Mouse (Mus musculus): Measurements from ENCODE around the gene Tenm2. TPM values are rescaled to one million over a fixed set of nuclear protein-coding genes. Genes with fewer than 3 reads are reported as not detected.

The Tenm2 gene
- total and polyA plus RNA-seq, 2 experiments from 2014 or later, result 41.8 to 91.3 TPM

- no peak overlapping the region for H3K4me2 ChIP-seq (ENCODE audit: low read depth)
- no peak for DNase-seq
- H3K27me3 ChIP-seq (ENCODE audit: insufficient read depth, low read length), result no peaks in the 10 kb centered on the region
- H3K4me3 ChIP-seq (ENCODE audit: low read depth, low read length), result no peak overlapping the region
- no peak overlapping the region for H3K27ac ChIP-seq (ENCODE audit: low read depth, low read length)
- ATAC-seq, result no peak
- H3K9ac ChIP-seq, result no peak overlapping the region
- no peaks in the 10 kb centered on the region for H3K4me1 ChIP-seq (ENCODE audit: insufficient read depth)
- H3K9me3 ChIP-seq (ENCODE audit: low read length), result no peaks in the 10 kb centered on the region
- TF ChIP-seq CTCF (IDR thresholded peaks at IDR 0.05; ENCODE audit: low read depth), result no peak
- WGBS, result 15% methylated on average over 1 of the region's 1 CpGs
- no peaks in the 10 kb centered on the region for H3K36me3 ChIP-seq (ENCODE audit: insufficient read depth)
Observed at GRCm38 (mm10) chr11:36592471-36592870, 643.3 kb downstream of the Tenm2 start.

GRCm38 (mm10) chr11:36566146-36566545 is 669.6 kb downstream of the Tenm2 start:
- ATAC-seq, result peak; percentile 71
- TF ChIP-seq CTCF (IDR thresholded peaks at IDR 0.05; ENCODE audit: low read depth), result no peak
- Histone ChIP-seq H3K4me3 (ENCODE audit: low read depth, low read length) (no peak overlapping the region), H3K36me3 (ENCODE audit: insufficient read depth) (no peaks in the 10 kb centered on the region), H3K27me3 (ENCODE audit: insufficient read depth, low read length) (no peaks in the 10 kb centered on the region), H3K27ac (ENCODE audit: low read depth, low read length) (no peak overlapping the region), H3K9me3 (ENCODE audit: low read length) (no peaks in the 10 kb centered on the region), H3K9ac (no peak overlapping the region), H3K4me2 (ENCODE audit: low read depth) (no peak overlapping the region), H3K4me1 (ENCODE audit: insufficient read depth) (no peaks in the 10 kb centered on the region)
- 35% methylated on average over 2 of the region's 2 CpGs for WGBS
- peak; percentile 62 for DNase-seq

GRCm38 (mm10) chr11:36562851-36563250 is 672.9 kb downstream of the Tenm2 start:
- H3K4me3 ChIP-seq (ENCODE audit: low read depth, low read length), result no peak overlapping the region
- no peak for DNase-seq
- H3K4me2 ChIP-seq (ENCODE audit: low read depth), result no peak overlapping the region
- no peak for ATAC-seq
- no peak for TF ChIP-seq CTCF (IDR thresholded peaks at IDR 0.05; ENCODE audit: low read depth)
- H3K9ac ChIP-seq, result no peak overlapping the region
- WGBS, result 66% methylated on average over 3 of the region's 3 CpGs
- H3K36me3 ChIP-seq (ENCODE audit: insufficient read depth), result no peaks in the 10 kb centered on the region
- no peak overlapping the region for H3K27ac ChIP-seq (ENCODE audit: low read depth, low read length)
- no peaks in the 10 kb centered on the region for H3K4me1 ChIP-seq (ENCODE audit: insufficient read depth)
- no peaks in the 10 kb centered on the region for H3K9me3 ChIP-seq (ENCODE audit: low read length)
- H3K27me3 ChIP-seq (ENCODE audit: insufficient read depth, low read length), result no peaks in the 10 kb centered on the region

DNA sequence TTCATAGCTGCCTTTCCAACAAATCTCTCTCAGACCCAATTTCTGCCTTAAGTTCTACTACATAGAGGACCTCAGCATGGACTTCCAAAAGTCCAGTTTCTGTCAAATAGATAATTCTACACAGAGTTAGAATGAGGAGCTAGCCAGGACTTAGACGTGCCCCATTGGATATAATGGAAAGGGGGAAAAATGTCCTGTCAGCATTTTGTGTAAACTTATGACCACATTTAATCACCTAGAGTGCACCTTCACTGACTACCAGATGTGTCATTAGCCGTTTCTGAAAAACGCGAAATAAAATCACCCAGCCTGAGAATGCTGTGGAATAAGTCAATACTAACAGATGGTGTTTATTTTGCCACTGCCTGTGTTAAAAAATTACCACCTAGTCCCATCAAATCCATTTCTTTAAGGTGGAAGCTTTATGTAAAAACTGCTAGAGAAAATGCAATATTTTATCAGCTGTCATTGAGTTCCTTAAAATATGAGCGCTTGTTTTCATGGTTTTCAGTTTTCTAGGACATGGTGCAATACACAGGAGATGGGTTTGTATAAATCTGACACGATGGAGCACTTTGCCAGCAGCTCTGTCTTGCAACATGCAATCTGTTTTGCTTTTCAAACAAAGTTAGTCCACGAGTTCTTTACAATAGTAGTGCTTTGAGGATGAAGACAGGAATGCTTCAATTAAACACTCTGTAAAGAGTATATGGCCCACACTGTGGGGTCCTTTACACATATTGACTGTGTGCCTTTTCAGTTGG is 674.8 kb downstream of the Tenm2 start:
- Histone ChIP-seq H3K27ac (ENCODE audit: low read depth, low read length) (no peak overlapping the region), H3K36me3 (ENCODE audit: insufficient read depth) (no peaks in the 10 kb centered on the region), H3K4me3 (ENCODE audit: low read depth, low read length) (no peak overlapping the region), H3K27me3 (ENCODE audit: insufficient read depth, low read length) (no peaks in the 10 kb centered on the region), H3K4me1 (ENCODE audit: insufficient read depth) (no peaks in the 10 kb centered on the region), H3K9ac (no peak overlapping the region), H3K4me2 (ENCODE audit: low read depth) (no peak overlapping the region), H3K9me3 (ENCODE audit: low read length) (no peaks in the 10 kb centered on the region)
- WGBS, result 57% methylated on average over 7 of the region's 7 CpGs
- no peak for DNase-seq
- ATAC-seq, result no peak
- TF ChIP-seq CTCF (IDR thresholded peaks at IDR 0.05; ENCODE audit: low read depth), result no peak

DNA sequence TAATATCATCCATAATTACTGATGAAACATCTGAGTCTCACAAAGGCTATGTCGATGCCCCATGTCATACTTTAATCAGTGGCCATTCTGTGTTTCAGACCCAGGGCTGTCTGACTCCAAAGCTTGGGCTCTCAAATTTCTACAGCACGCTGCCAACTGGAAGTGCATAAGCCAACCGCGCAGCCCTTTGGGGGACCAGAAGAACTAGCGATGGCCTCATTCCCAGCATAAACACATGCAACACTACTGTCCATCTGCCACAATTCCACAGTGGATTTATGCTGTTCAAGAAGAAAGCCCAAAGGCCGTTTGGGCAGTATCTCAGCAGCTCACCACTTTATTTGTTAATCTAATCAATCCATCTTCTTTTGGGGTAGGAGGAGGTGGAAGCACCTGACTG is 678.4 kb downstream of the Tenm2 start:
- Histone ChIP-seq H3K4me3 (ENCODE audit: low read depth, low read length) (no peak overlapping the region), H3K27ac (ENCODE audit: low read depth, low read length) (no peak overlapping the region), H3K4me2 (ENCODE audit: low read depth) (no peak overlapping the region), H3K4me1 (ENCODE audit: insufficient read depth) (no peaks in the 10 kb centered on the region), H3K36me3 (ENCODE audit: insufficient read depth) (no peaks in the 10 kb centered on the region), H3K9ac (no peak overlapping the region), H3K27me3 (ENCODE audit: insufficient read depth, low read length) (no peaks in the 10 kb centered on the region), H3K9me3 (ENCODE audit: low read length) (no peaks in the 10 kb centered on the region)
- WGBS, result 74% methylated on average over 6 of the region's 6 CpGs
- DNase-seq (no peak), ATAC-seq (no peak)
- no peak for TF ChIP-seq CTCF (IDR thresholded peaks at IDR 0.05; ENCODE audit: low read depth)

- H3K9ac ChIP-seq, result no peak overlapping the region
- no peak overlapping the region for H3K4me2 ChIP-seq (ENCODE audit: low read depth)
- H3K27ac ChIP-seq (ENCODE audit: low read depth, low read length), result no peak overlapping the region
- no peaks in the 10 kb centered on the region for H3K27me3 ChIP-seq (ENCODE audit: insufficient read depth, low read length)
- H3K4me1 ChIP-seq (ENCODE audit: insufficient read depth), result no peaks in the 10 kb centered on the region
- no peaks in the 10 kb centered on the region for H3K9me3 ChIP-seq (ENCODE audit: low read length)
- no peaks in the 10 kb centered on the region for H3K36me3 ChIP-seq (ENCODE audit: insufficient read depth)
- DNase-seq, result no peak
- WGBS, result 19% methylated on average over 5 of the region's 5 CpGs
- no peak for TF ChIP-seq CTCF (IDR thresholded peaks at IDR 0.05; ENCODE audit: low read depth)
- no peak overlapping the region for H3K4me3 ChIP-seq (ENCODE audit: low read depth, low read length)
- no peak; the same call in 1 of the 2 replicates for ATAC-seq
Observed at GRCm38 (mm10) chr11:36553286-36553685, 682.5 kb downstream of the Tenm2 start.

DNA sequence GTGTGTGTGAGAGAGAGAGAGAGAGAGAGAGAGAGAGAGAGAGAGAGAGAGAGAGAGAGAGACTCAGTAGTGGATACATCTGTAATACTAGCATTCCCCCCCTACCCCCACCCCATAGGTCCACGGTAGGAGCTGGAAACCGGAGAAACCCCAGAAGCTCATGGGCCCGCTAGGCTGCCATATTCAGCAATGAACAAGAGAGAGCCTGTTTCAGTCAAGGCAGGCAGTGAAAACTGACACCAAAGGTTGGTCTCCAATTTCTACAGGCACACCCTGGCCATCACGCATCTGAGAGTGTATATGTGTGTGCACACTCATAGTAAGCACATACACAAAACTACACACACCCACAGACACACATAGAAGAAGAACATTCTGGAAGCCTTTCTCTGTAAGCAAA is 685.1 kb downstream of the Tenm2 start:
- no peak overlapping the region for H3K4me2 ChIP-seq (ENCODE audit: low read depth)
- no peak for ATAC-seq
- H3K4me1 ChIP-seq (ENCODE audit: insufficient read depth), result no peaks in the 10 kb centered on the region
- no peaks in the 10 kb centered on the region for H3K36me3 ChIP-seq (ENCODE audit: insufficient read depth)
- no peak overlapping the region for H3K27ac ChIP-seq (ENCODE audit: low read depth, low read length)
- TF ChIP-seq CTCF (IDR thresholded peaks at IDR 0.05; ENCODE audit: low read depth), result no peak
- 66% methylated on average over 4 of the region's 4 CpGs for WGBS
- H3K9ac ChIP-seq, result no peak overlapping the region
- no peak overlapping the region for H3K4me3 ChIP-seq (ENCODE audit: low read depth, low read length)
- DNase-seq, result no peak
- H3K27me3 ChIP-seq (ENCODE audit: insufficient read depth, low read length), result no peaks in the 10 kb centered on the region
- H3K9me3 ChIP-seq (ENCODE audit: low read length), result no peaks in the 10 kb centered on the region
